9 mouse cellular contexts compared by ENCODE assay signal in the genomic region with DNA sequence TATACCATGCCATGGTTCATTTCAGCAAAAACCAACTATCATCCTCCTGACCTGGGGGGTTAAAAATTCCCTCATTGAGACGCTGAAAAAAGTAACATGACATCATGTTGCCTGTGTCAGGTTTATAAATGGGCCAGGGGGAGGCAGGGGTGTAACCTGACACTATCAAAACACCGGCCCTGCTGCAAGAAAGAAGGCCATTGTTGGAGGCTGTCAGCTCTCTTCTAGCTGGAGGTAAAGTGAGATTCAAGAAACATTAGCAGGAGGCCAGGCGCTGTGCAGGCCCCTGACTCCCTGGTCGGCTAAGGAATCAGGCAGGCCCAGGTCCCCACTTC. TPM values are rescaled to one million over a fixed set of nuclear protein-coding genes. Genes with fewer than 3 reads are reported as not detected.
DNase-seq lines count a peak whose midpoint lies in the region; ATAC-seq and TF ChIP-seq lines count a peak whose summit lies in the region.
"Had no signal": no experiment of that assay in that cellular context is flagged by ENCODE, and none has a peak within 500 bp of the region (broad histone marks: within the 10 kb centered on the region; RNA-seq: fewer than 3 reads in every experiment).

No protein-coding gene starts in this region.

- H3K27me3 ChIP-seq in kidney, postnatal 0 days (ENCODE audit: insufficient read depth, low read length): no peaks in the 10 kb centered on the region

- H3K9me3 ChIP-seq in kidney, postnatal 0 days (replicated peaks; ENCODE audit: low read length): no peaks in the 10 kb centered on the region

- no peaks in the 10 kb centered on the region for H3K36me3 ChIP-seq in kidney, postnatal 0 days (ENCODE audit: insufficient read depth, low read length)

- 6% methylated on average over 4 of the region's 4 CpGs for WGBS in kidney, postnatal 0 days

- ATAC-seq in kidney, postnatal 0 days (replicated peaks; ENCODE audit: low FRiP score, low read depth): peak; percentile 73
- ATAC-seq in erythroblast, adult 5-6 weeks (replicated peaks; ENCODE audit: low FRiP score, poor library complexity, severe bottlenecking): no peak

- H3K9ac ChIP-seq in kidney, postnatal 0 days (ENCODE audit: low read depth, low read length): no peak overlapping the region

- no peak overlapping the region for H3K4me3 ChIP-seq in kidney, postnatal 0 days (replicated peaks; ENCODE audit: low read depth, low read length)

- DNase-seq in adrenal gland, postnatal 10 days: peak; percentile 33
- DNase-seq in adrenal gland, adult 2 months: no peak
- DNase-seq in NIH3T3 (ENCODE audit: low read depth): peak; percentile 84
- DNase-seq in heart, adult 18-20 months: peak; percentile 69 to 74
- peak; percentile 91 for DNase-seq in kidney, postnatal 0 days (ENCODE audit: low spot score)
- no peak for DNase-seq in spleen, postnatal 14 days (ENCODE audit: low spot score in 2 of 2)
- no peak for DNase-seq in layer of hippocampus, postnatal 25 days (ENCODE audit: extremely low spot score in 1 of 2, low spot score in 1 of 2)
- DNase-seq: cerebellum, adult 8-10 months had no signal

- H3K4me2 ChIP-seq in kidney, postnatal 0 days (ENCODE audit: low read length): no peak overlapping the region

- TF ChIP-seq CTCF in kidney, postnatal 0 days (IDR thresholded peaks at IDR 0.05; ENCODE audit: low read depth): no peak

- peak overlapping the region; percentile 83 for H3K27ac ChIP-seq in kidney, postnatal 0 days

- peaks cover 64% of the 10 kb centered on the region for H3K4me1 ChIP-seq in kidney, postnatal 0 days (replicated peaks; ENCODE audit: insufficient read depth, low read length)

RNA-seq across cellular contexts. Expression of a gene that starts 49.3 kb away (rescaled TPM):
- 100 to 1,000 TPM; 117 to 131 TPM for total RNA-seq in adrenal gland, postnatal 10 days (2021)
- 100 to 1,000 TPM; 148 to 210 TPM for total RNA-seq in adrenal gland, adult 2 months (2021)
- polyA plus RNA-seq in adrenal gland, adult 2 months (2012; rRNA removed): 35.7 and 66.2 TPM in 2 replicates
- total RNA-seq in heart, adult 18-20 months (2021): 10 to 100 TPM; 49.2 to 51.9 TPM
- 55.7 and 59.4 TPM in 2 replicates for polyA plus RNA-seq in kidney, postnatal 0 days (2015; fragmentation: Nextera tagmentation; extraction: Ambion mirVana)
- total RNA-seq in erythroblast, adult 5-6 weeks (2015; ENCODE audit: low replicate concordance): 5.6 and 6.1 TPM in 2 replicates
- total RNA-seq in erythroblast, adult 5-6 weeks (2017; ENCODE audit: low replicate concordance): 3.2 and 5.2 TPM in 2 replicates
- total RNA-seq in layer of hippocampus, postnatal 25 days (2021): 100 to 1,000 TPM in 1 of 2 experiments, 10 to 100 TPM in 1; 98.0 to 114 TPM

Comparison
In these comparisons a context has a peak if more than half of its experiments do, and no peak if none do; other contexts are left out.
1. DNase-seq: peak in adrenal gland, postnatal 10 days (single experiment), NIH3T3 (single experiment), heart, adult 18-20 months (2 of 2) and kidney, postnatal 0 days (single experiment); none in adrenal gland, adult 2 months (single experiment), spleen, postnatal 14 days (0 of 2) and layer of hippocampus, postnatal 25 days (0 of 2).
2. RNA of a gene that starts 49.3 kb away (total RNA-seq): 148 to 210 TPM in adrenal gland, adult 2 months, 117 to 131 TPM in adrenal gland, postnatal 10 days, 98.0 to 114 TPM in layer of hippocampus, postnatal 25 days and 49.2 to 51.9 TPM in heart, adult 18-20 months; 3.2 to 6.1 TPM in erythroblast, adult 5-6 weeks; every median in the first group is over 4 times any median in the second.